Mouse (Mus musculus) intestine, embryonic 15.5 days (tissue): ENCODE data around the gene Ssbp3. TPM values are rescaled to one million over a fixed set of nuclear protein-coding genes. Genes with fewer than 3 reads are reported as not detected.

ENCODE experiments used
- ATAC-seq: fragments of 200-750 bp; cut with Nextera tagmentation; 2 replicates; pipeline ENCODE4 v1.8.0; 2017; ENCODE audit warnings: moderate TSS enrichment, moderate library complexity
- H3K27ac ChIP-seq: fragments of 300-500 bp; sonication (generic); 2 replicates; pipeline ENCODE4 v1.5.1; 2015; ENCODE audit warnings: mild to moderate bottlenecking, inconsistent platforms
- H3K27me3 ChIP-seq: fragments of 300-500 bp; sonication (generic); replicated peaks from 2 replicates; pipeline ENCODE4 v1.6.1; 2015; ENCODE audit warnings: inconsistent platforms
- H3K36me3 ChIP-seq: fragments of 300-500 bp; sonication (generic); 2 replicates; pipeline ENCODE4 v1.6.1; 2015; ENCODE audit warnings: inconsistent platforms
- H3K4me1 ChIP-seq: fragments of 300-500 bp; sonication (generic); replicated peaks from 2 replicates; pipeline ENCODE4 v1.6.1; 2015; ENCODE audit warnings: inconsistent platforms
- H3K4me2 ChIP-seq: fragments of 300-500 bp; sonication (generic); replicated peaks from 2 replicates; pipeline ENCODE4 v1.6.1; 2015; ENCODE audit warnings: mild to moderate bottlenecking, inconsistent platforms
- H3K4me3 ChIP-seq: fragments of 300-500 bp; sonication (generic); replicated peaks from 2 replicates; pipeline ENCODE4 v1.5.1; 2015; ENCODE audit warnings: inconsistent platforms
- H3K9ac ChIP-seq: fragments of 300-500 bp; sonication (generic); 2 replicates; pipeline ENCODE4 v1.6.1; 2015; ENCODE audit warnings: inconsistent platforms
- H3K9me3 ChIP-seq: fragments of 300-500 bp; sonication (generic); 2 replicates; pipeline ENCODE4 v1.6.1; 2016; ENCODE audit warnings: inconsistent platforms
- WGBS: fragments of 180-500 bp; shearing (Covaris S2); methylation state at CpG from one replicate; pipeline ENCODE4 v1.1.7; 2015; 5-methylcytosine and 5-hydroxymethylcytosine counted together
- polyA plus RNA-seq: library from polyadenylated mRNA; unstranded; fragments of >200 nt; fragmentation: Nextera tagmentation; extraction: Ambion mirVana; gene quantifications from 2 replicates; pipeline ENCODE4 v1.2.1, GENCODE M21; 2015

The Ssbp3 gene
- polyA plus RNA-seq, 1 experiment from 2014 or later = 86.0 TPM

DNA sequence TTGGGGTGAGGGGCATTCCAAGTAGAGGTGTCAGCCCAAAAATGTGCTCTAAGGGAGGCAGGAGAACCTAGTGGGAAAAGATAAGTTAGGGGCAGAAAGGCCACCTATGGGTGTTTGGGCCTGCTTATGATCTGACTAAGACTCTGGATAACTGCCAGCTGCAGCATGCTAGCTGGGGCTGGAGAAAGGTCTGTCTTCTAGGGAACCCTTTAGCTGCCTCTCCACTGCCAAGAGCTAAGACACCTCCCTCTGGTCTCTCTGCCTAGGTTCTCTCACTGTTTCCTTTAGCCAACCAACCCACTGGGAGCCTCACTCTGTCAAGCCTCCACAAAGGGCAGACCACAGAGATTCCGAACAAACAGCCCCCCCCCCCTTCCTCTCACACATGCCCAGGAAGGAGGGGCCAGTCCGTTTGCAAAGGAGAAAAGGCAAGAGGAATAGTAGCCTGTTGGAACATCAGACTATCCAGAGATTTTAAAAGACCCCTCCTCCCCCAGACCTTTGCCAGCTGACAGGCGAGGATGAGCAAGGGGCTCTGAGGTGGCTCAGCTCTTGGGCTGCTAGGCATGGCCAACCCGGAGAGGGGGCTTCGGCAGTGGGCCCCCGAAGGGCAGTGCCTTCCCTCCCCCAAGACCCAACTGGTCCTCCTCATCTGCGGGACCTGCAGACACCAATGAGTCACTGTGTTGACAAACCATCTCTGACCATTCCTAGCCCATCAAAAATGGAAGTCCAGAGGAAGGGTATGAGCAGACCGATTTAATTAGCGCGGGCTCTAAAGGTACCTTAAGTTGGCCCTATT, 1.4 kb upstream of the Ssbp3 start:
- ATAC-seq = peak; percentile 23
- Histone ChIP-seq H3K4me2 (peak overlapping the region; percentile 87), H3K4me3 (peak overlapping the region; percentile 100), H3K27ac (peak overlapping the region; percentile 97), H3K4me1 (peaks cover 40% of the 10 kb centered on the region), H3K27me3 (no peaks in the 10 kb centered on the region), H3K9ac (peak overlapping the region; percentile 23; the same call in 1 of the 2 replicates), H3K9me3 (no peaks in the 10 kb centered on the region), H3K36me3 (peaks cover 1% of the 10 kb centered on the region; the same call in 1 of the 2 replicates)
- WGBS = 10% methylated on average over 10 of the region's 10 CpGs

DNA sequence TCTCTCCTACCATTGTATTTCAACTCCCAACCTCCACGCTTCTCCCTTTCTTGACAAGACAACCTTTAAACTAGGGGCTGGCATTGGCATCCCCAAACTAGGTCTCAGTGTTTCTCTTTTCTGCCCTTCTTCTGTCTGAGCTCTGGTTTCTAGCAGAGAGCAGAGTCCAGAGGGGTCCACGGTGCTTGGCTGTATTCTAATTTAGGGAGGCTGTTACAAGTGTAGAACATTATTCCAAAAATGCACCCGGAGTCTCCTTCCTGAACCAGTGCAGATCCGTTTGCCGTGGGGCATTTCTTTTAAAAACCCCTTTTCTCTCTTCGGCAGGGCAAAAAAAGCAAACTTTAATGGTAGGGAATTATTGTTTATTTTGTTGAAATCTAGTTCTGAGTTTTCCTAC, 704 bp upstream of the Ssbp3 start:
- WGBS = 2% methylated on average over 6 of the region's 6 CpGs
- peaks cover 4% of the 10 kb centered on the region; the same call in 1 of the 2 replicates for H3K36me3 ChIP-seq
- peak overlapping the region; percentile 100 for H3K4me3 ChIP-seq
- peaks cover 46% of the 10 kb centered on the region for H3K4me1 ChIP-seq
- H3K9me3 ChIP-seq = no peaks in the 10 kb centered on the region
- peak overlapping the region; percentile 87 for H3K4me2 ChIP-seq
- peak overlapping the region; percentile 20; the same call in 1 of the 2 replicates for H3K9ac ChIP-seq
- no peaks in the 10 kb centered on the region for H3K27me3 ChIP-seq
- ATAC-seq = no peak
- H3K27ac ChIP-seq = peak overlapping the region; percentile 97

DNA sequence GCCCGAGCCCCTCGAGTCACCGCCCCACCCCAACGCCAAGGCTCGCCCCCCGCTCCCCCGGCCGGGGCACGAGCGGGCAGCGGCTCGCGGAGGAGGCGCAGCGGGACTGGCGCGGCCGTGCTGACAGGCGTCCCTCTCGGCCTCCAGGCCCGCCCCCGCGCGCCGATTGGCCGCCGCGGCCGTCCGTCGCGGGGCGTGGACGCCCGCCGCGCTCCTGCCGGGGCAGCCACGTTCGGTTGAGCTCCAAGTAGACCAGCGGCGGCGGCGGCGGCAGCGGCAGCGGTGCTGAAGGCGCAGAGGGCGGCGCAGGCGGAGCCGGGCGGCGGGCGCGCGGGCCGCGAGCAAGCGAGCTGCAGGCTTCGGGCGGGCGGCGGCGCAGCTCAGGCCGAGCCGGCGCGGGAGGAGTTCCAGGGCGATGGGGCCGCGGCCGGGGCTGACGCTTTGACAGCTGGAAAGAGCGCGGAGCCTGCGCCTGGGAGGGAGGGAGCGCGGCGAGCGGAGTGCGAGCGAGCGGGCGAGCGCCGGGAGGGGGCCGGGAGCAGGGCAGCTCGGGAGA, 823 bp downstream of the Ssbp3 start:
- Histone ChIP-seq H3K36me3 (peaks cover 16% of the 10 kb centered on the region), H3K9ac (peak overlapping the region; percentile 99), H3K4me2 (peak overlapping the region; percentile 87), H3K27ac (peak overlapping the region; percentile 97), H3K27me3 (no peaks in the 10 kb centered on the region), H3K9me3 (no peaks in the 10 kb centered on the region), H3K4me1 (peaks cover 51% of the 10 kb centered on the region), H3K4me3 (peak overlapping the region; percentile 100)
- ATAC-seq = peak; percentile 92
- WGBS = under 1% methylated on average over 82 of the region's 89 CpGs

DNA sequence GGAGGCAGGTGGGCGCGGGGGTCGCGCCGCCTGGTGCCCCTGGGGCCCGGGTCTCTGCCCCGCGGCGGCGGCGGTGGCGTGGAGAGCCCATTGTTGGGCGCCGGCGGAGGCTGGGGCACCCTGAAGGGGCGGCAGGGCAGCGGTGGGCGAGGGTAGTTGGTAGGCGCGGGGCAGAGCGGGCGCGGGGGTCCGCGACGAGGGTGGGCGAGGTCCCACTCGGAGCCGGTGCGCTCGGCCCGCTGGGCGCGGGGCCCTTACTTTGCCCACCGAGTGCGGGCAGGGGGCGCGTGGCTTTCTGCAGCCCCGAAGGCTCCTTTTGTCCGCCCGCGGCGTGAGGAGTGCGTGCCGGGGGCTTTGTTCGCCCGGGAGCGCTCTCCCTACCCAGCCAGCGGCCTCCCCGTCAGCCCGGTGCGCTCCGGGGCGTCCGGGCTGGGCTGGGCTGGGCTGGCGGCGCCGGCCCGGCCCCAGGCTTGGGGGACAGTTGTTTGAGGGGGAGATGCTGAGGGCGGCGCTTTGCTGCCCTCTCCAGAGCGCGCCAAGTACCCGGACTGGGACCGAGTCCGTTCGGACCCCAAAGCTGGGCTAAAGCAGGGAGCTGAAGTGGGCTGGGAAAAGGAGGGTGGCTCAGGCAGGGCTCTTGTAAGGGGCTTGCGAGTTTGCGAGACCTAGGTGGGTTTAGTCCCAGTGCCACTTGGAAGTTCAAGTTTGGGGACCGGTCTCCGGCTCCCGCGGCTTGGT, 1.6 kb downstream of the Ssbp3 start:
- peak overlapping the region; percentile 100 for H3K4me3 ChIP-seq

DNA sequence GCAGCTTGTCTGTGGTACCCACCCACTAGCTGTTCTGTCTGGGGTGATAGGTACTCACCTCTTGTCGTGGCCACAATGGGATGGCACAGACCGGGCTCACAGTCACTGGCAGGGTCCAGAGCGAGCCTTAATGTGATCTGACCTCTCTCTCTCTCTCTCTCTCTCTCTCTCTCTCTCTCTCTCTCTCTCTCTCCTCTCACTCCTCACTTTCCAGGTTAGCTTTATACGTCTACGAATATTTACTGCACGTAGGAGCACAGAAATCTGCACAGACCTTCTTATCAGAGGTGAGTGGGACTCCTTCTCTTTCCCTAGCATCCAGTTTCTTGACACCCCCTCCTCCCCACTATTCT, 2.2 kb downstream of the Ssbp3 start:
- WGBS = 6% methylated on average over 6 of the region's 6 CpGs
- H3K4me1 ChIP-seq = peaks cover 46% of the 10 kb centered on the region

More for the DNA sequence above, 1.6 kb downstream of the Ssbp3 start:
- peaks cover 51% of the 10 kb centered on the region for H3K4me1 ChIP-seq
- peaks cover 24% of the 10 kb centered on the region for H3K36me3 ChIP-seq
- under 1% methylated on average over 67 of the region's 73 CpGs for WGBS
- H3K27me3 ChIP-seq = no peaks in the 10 kb centered on the region
- H3K9ac ChIP-seq = peak overlapping the region; percentile 99
- peak overlapping the region; percentile 97 for H3K27ac ChIP-seq
- no peaks in the 10 kb centered on the region for H3K9me3 ChIP-seq
- ATAC-seq = no peak
- peak overlapping the region; percentile 87 for H3K4me2 ChIP-seq

DNA sequence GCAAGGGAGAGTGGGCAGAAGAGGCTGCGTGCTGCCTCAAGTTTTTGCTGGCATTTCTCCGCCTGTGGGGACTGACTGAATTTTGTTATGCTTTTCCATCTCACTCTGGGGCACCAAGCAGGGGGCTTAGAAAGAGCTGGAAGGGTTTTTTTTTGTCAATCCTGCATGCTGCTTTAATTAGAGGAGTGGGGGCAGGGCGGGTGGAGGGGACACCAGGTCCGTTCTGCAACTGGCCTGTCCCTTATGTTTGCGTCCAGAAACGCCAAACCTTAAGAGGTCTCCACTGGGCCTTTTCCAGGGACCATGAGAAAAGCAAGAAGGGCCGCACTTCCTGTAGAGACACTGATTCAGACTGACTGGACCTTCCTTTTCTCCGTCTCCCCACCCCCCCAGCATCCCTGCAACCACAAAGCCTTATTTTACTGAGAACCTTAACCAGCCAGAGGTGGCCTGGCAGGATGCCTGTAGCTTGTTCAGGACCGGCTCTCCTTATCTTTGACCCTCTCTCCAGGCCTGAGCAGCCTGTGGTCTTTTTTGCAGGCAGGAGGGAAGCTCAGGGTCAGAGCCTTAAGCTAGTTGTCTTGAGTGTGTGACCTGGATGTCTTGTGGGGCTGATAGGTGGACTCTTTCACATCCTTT, 3.0 kb downstream of the Ssbp3 start:
- Histone ChIP-seq H3K4me3 (peak overlapping the region; percentile 100), H3K27ac (no peak overlapping the region), H3K9me3 (no peaks in the 10 kb centered on the region), H3K36me3 (peaks cover 30% of the 10 kb centered on the region), H3K27me3 (no peaks in the 10 kb centered on the region), H3K4me2 (peak overlapping the region; percentile 87), H3K9ac (peak overlapping the region; percentile 99), H3K4me1 (peaks cover 41% of the 10 kb centered on the region)
- 34% methylated on average over 9 of the region's 9 CpGs for WGBS
- ATAC-seq = no peak

More for the DNA sequence above, 2.2 kb downstream of the Ssbp3 start:
- Histone ChIP-seq H3K9me3 (no peaks in the 10 kb centered on the region), H3K27ac (no peak overlapping the region), H3K4me2 (peak overlapping the region; percentile 87), H3K4me3 (peak overlapping the region; percentile 100), H3K27me3 (no peaks in the 10 kb centered on the region), H3K9ac (peak overlapping the region; percentile 99), H3K36me3 (peaks cover 27% of the 10 kb centered on the region)
- ATAC-seq = no peak

DNA sequence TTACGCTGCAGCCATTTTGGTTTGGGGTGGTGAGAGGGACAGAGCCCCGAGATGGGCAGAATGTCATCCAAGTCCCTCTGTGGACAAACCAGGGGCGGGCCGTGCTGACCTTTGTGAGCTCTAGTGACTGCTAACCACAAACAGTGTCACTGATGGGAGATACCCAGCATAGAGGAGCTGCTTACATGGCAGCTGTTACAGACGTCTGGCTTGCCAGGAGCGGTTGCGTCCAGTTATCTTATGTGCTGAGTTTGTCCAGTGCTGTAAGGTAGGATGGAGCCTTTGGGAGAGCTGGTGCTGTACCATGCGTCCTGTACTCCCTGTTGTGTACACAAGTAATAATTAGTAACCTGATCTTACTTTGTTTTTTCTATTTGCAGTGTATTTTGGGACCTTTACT, 4.8 kb downstream of the Ssbp3 start:
- no peak for ATAC-seq
- Histone ChIP-seq H3K4me1 (peaks cover 28% of the 10 kb centered on the region), H3K4me3 (no peak overlapping the region), H3K4me2 (no peak overlapping the region), H3K36me3 (peaks cover 40% of the 10 kb centered on the region), H3K27ac (no peak overlapping the region), H3K27me3 (no peaks in the 10 kb centered on the region), H3K9ac (no peak overlapping the region), H3K9me3 (no peaks in the 10 kb centered on the region)
- WGBS = 66% methylated on average over 8 of the region's 8 CpGs

DNA sequence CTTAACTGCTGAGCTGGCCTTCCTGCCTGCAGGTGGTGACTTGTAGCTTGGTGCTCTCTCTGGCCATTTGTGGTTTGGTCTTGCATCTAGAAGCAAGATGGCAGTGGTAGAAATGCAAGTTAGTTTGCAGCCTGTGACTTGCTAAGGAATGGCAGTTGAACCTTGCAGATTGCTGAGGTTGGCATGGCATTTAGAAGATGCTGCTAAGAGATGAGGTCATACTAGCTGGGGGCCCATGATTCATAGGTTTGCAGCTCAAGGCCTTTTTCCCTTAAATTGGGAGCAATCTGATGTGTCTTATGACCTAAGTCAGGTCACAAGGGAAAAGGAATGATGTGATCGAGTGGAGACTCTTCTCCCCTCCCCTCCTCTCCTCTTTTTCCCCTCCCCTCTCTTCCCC, 7.8 kb downstream of the Ssbp3 start:
- no peaks in the 10 kb centered on the region for H3K27me3 ChIP-seq
- ATAC-seq = no peak
- H3K4me1 ChIP-seq = peaks cover 29% of the 10 kb centered on the region
- H3K27ac ChIP-seq = no peak overlapping the region
- H3K9ac ChIP-seq = no peak overlapping the region
- no peak overlapping the region for H3K4me3 ChIP-seq
- H3K36me3 ChIP-seq = peaks cover 50% of the 10 kb centered on the region
- WGBS = 52% methylated on average over 1 of the region's 1 CpGs
- no peaks in the 10 kb centered on the region for H3K9me3 ChIP-seq
- H3K4me2 ChIP-seq = no peak overlapping the region

DNA sequence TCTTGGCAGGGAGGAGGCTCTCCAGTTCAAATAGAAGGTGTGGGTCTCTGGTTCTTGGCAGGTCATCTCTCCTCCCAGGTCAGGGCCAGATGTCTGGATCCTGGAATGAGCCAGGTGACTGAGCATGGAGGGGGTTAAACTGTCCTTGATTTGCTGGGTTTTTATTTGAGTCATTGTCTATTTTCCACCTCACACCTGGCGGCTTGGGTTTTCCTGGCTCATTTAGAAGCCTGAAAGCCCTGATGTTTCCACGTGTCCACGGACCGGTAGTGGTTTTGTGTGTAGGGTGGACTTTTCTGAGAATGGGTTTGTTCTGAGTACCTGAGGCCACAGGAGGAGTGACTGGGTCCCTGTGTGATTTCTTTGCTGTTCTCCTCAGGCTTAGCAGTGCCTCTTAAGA, 9.6 kb downstream of the Ssbp3 start:
- Histone ChIP-seq H3K27ac (no peak overlapping the region), H3K27me3 (no peaks in the 10 kb centered on the region), H3K9ac (no peak overlapping the region), H3K4me2 (no peak overlapping the region), H3K4me1 (peaks cover 15% of the 10 kb centered on the region), H3K9me3 (no peaks in the 10 kb centered on the region), H3K4me3 (no peak overlapping the region), H3K36me3 (peaks cover 57% of the 10 kb centered on the region)
- WGBS = 89% methylated on average over 4 of the region's 4 CpGs
- no peak for ATAC-seq

DNA sequence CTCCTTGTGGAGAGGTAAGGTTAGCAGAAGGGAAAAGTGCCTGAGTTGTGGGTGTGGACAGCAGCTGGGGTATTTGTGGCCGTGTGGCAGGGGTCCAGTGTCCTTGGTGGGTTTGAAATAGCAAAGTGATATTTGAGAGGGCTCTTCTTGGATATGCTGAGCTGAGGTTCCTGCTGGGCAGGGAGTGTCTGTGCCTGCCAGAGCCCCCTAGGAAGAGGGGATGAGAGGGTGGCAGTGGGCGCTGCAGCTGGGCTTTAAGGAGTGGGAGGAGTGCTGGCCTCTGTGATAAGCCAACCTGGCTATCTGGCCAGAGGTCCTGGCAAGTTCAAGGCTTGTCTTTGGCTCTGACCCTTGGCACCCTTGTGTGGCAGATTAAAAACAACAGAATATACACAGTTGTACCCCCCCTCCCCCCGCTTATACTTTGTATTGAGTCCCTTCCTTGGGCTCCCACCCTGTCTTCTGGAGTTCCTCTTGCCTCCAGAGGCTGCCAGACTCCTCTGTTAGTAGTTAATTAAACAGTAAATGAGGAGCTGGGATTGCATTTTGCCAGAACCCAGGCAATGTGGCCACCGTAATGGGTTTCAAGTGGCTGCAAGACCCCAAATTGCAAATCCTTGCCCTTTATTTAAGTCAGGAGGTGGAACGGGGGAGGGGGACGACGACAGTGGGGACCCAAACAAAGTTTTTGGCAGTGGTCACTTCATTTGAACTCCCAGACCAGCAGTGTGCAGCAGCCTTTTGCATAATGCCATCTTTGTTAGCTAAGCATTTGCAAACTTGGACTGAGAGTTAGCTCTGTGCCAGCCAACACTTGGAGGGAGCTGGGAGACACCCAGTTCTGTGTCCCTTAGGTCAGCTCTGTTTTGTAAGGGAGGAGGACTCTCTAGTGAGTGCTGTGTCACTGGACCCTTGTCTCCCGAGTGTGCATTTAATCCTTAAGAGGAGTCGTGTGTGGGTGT, 11.2 kb downstream of the Ssbp3 start:
- Histone ChIP-seq H3K4me2 (no peak overlapping the region), H3K27ac (0 out of 2 replicates have a peak overlapping the region, but pooled peaks have one; percentile 22), H3K36me3 (peaks cover 52% of the 10 kb centered on the region), H3K4me3 (no peak overlapping the region), H3K9me3 (no peaks in the 10 kb centered on the region), H3K4me1 (peaks cover 13% of the 10 kb centered on the region), H3K27me3 (no peaks in the 10 kb centered on the region), H3K9ac (no peak overlapping the region)
- ATAC-seq = no peak
- 70% methylated on average over 9 of the region's 9 CpGs for WGBS

DNA sequence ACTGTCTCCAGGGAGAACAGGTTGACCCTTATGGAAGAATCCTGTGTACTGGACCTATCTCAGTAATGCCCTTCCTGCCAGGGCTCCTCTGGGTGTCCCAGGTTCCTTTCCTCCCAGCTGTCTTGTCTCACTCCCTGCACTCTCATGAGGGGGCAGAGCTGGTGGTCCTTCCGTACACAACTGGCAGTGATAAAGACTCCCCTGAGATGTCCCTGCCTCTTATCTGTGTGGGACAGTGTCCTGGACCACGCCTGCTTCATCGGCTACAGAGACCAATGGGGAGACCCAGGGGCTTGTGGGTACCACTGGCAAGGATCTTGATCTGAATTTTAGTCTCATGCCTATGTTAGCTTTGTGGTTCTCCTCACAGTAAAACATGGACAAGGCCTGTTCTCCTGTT, 12.4 kb downstream of the Ssbp3 start:
- WGBS = 70% methylated on average over 3 of the region's 3 CpGs
- Histone ChIP-seq H3K9me3 (no peaks in the 10 kb centered on the region), H3K4me2 (no peak overlapping the region), H3K27me3 (no peaks in the 10 kb centered on the region), H3K27ac (no peak overlapping the region), H3K9ac (no peak overlapping the region), H3K36me3 (peaks cover 45% of the 10 kb centered on the region), H3K4me3 (no peak overlapping the region), H3K4me1 (peaks cover 13% of the 10 kb centered on the region)
- no peak for ATAC-seq
